Mouse (Mus musculus) heart, embryonic 11.5 days (tissue): ENCODE data around the gene Gm45837. TPM values are rescaled to one million over a fixed set of nuclear protein-coding genes. Genes with fewer than 3 reads are reported as not detected.
"Not testable (repeated sequence)": the region's sequence is repeated elsewhere in the genome, so short reads cannot be mapped to it uniquely, and the experiment has no call there.

Source experiments
- ATAC-seq: fragments of 200-750 bp; cut with Nextera tagmentation; replicated peaks from 2 replicates; pipeline ENCODE4 v1.8.0; 2017; ENCODE audit warnings: moderate library complexity; ENCODE audit not compliant: insufficient number of reproducible peaks, low FRiP score, low TSS enrichment
- H3K27ac ChIP-seq: fragments of 300-500 bp; sonication (generic); 2 replicates; pipeline ENCODE4 v1.5.1; 2014; ENCODE audit warnings: mild to moderate bottlenecking, low read depth, low read length
- H3K27me3 ChIP-seq: fragments of 300-500 bp; sonication (generic); 2 replicates; pipeline ENCODE4 v1.6.1; 2014; ENCODE audit warnings: mild to moderate bottlenecking, low read length, mixed read lengths; ENCODE audit not compliant: control insufficient read depth, insufficient read depth
- H3K36me3 ChIP-seq: fragments of 300-500 bp; sonication (generic); 2 replicates; pipeline ENCODE4 v1.6.1; 2014; ENCODE audit warnings: mild to moderate bottlenecking, low read length, moderate library complexity, mixed read lengths; ENCODE audit not compliant: control insufficient read depth, insufficient read depth
- H3K4me1 ChIP-seq: fragments of 300-500 bp; sonication (generic); 2 replicates; pipeline ENCODE4 v1.6.1; 2014; ENCODE audit warnings: low read length; ENCODE audit not compliant: control insufficient read depth, insufficient read depth
- H3K4me2 ChIP-seq: fragments of 300-500 bp; sonication (generic); 2 replicates; pipeline ENCODE4 v1.6.1; 2014; ENCODE audit warnings: mild to moderate bottlenecking, moderate library complexity
- H3K4me3 ChIP-seq: fragments of 300-500 bp; sonication (generic); 2 replicates; pipeline ENCODE4 v1.5.1; 2014; ENCODE audit warnings: low read depth, low read length
- H3K9ac ChIP-seq: fragments of 300-500 bp; sonication (generic); 2 replicates; pipeline ENCODE4 v1.6.1; 2014; ENCODE audit warnings: mild to moderate bottlenecking, low read depth, low read length, moderate library complexity
- H3K9me3 ChIP-seq: fragments of 300-500 bp; sonication (generic); replicated peaks from 2 replicates; pipeline ENCODE4 v1.6.1; 2016; ENCODE audit warnings: low read length; ENCODE audit not compliant: control insufficient read depth
- WGBS: fragments of 180-500 bp; shearing (Covaris S2); extraction: QIAGEN DNeasy Blood & Tissue Kit; methylation state at CpG from one replicate; pipeline ENCODE4 v1.1.7; 2014; ENCODE audit not compliant: insufficient replicate concordance; 5-methylcytosine and 5-hydroxymethylcytosine counted together
- microRNA counts: library from miRNA; unstranded; fragments of <30 nt; microRNA quantifications from one replicate; lab custom pipeline; 2015
- microRNA-seq: library from miRNA; unstranded; fragments of <30 nt; microRNA quantifications from one replicate; pipeline ENCODE4, GENCODE M21; 2016; ENCODE audit warnings: borderline number of aligned reads
- polyA plus RNA-seq: library from polyadenylated mRNA; unstranded; fragments of >200 nt; fragmentation: Nextera tagmentation; extraction: Ambion mirVana; gene quantifications from 2 replicates; pipeline ENCODE4 v1.2.1, GENCODE M21; 2014

The Gm45837 gene
- polyA plus RNA-seq, 1 experiment from 2014 or later = not detected

DNA sequence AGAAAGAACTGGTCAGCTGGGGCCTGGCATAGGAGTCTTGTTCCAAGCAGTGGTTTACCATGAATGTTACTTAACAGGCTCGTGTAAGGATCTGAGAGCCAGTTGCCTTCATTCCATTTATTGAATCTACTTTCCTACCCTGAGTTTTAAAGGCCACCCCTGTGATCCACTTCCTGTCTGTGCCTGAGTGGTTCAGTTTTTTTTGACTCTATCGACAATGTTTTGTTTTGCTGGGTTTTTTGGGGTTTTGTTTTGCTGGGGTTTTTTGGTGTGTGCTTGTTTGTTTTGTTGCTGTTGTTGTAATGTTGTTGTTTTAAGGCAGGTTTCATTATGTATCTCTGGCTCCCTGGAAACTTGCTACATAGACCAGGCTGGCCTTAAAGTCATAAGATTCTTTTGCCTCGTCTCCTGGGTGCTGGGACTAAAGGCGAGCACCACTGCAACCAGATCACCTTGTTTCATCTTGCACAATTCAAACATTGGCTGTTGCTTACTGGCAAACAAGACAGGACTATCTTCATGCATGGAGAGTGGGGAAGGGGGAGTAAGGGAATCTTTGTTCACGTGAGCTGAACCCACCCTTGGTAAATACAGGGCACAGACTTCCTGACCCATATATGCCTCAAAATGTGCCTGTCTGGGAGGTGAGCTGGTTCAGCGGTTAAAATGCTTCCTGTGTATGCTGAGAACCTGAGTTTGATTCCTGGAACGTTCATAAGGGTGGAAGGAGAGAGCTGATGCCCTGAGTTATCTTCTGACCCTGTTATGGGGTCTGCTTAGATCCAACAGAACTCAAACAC, 140.2 kb downstream of the Gm45837 start:
- no peak overlapping the region for H3K27ac ChIP-seq
- H3K9ac ChIP-seq = no peak overlapping the region
- no peaks in the 10 kb centered on the region for H3K27me3 ChIP-seq
- H3K36me3 ChIP-seq = no peaks in the 10 kb centered on the region
- WGBS = 55% methylated on average over 7 of the region's 7 CpGs
- no peak overlapping the region for H3K4me2 ChIP-seq
- H3K9me3 ChIP-seq = no peaks in the 10 kb centered on the region
- ATAC-seq = no peak
- H3K4me1 ChIP-seq = 0 out of 2 replicates have a peak, but pooled peaks cover 2% of the 10 kb centered on the region
- H3K4me3 ChIP-seq = no peak overlapping the region

DNA sequence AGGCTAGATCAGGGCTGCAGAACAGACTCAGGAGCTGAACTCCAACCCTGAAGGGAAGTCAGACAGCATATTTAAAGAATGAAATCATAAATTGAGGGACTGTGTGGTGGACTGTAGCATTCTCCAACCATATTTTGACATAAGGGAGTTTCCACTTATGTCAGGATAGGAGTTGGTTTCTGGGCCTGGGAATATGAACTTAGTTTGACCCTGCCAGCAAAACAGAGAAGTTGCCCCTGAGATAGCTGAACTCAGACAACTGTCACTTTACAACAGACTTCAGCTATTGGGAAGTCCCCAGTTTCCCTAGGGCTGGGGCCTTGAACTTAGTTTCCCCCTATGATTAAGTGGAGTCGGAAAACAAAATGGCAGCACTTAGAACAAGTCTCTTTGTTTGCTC, 140.8 kb downstream of the Gm45837 start:
- 85% methylated on average over 1 of the region's 1 CpGs for WGBS

DNA sequence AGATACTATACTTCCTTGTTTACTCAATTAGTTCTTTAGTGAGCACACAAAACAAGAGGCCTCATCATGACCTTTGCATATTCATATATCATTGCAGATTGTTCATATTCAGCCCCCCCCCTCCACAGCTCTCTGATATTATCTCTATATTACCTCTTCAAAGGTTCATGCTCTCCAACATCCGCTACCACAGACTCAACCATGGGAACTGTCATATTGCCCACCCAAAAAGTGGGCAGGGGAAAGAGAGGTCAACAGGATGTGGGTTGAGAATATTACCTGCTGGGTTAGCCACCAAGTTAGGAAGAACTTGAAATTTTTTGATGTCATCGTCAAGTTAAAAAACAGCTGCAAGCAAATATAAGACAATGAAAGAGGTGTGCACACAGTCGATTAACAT, 144.8 kb downstream of the Gm45837 start:
- H3K27me3 ChIP-seq, H3K4me2 ChIP-seq, ATAC-seq, H3K27ac ChIP-seq, H3K4me1 ChIP-seq, H3K4me3 ChIP-seq, H3K36me3 ChIP-seq, H3K9me3 ChIP-seq, H3K9ac ChIP-seq: not testable (repeated sequence)
- WGBS = 77% methylated on average over 3 of the region's 3 CpGs

More for the DNA sequence above, 140.8 kb downstream of the Gm45837 start:
- Histone ChIP-seq H3K4me1 (0 out of 2 replicates have a peak, but pooled peaks cover 2% of the 10 kb centered on the region), H3K27me3 (no peaks in the 10 kb centered on the region), H3K4me2 (no peak overlapping the region), H3K27ac (no peak overlapping the region), H3K9me3 (no peaks in the 10 kb centered on the region), H3K4me3 (no peak overlapping the region), H3K9ac (no peak overlapping the region), H3K36me3 (no peaks in the 10 kb centered on the region)
- no peak for ATAC-seq

DNA sequence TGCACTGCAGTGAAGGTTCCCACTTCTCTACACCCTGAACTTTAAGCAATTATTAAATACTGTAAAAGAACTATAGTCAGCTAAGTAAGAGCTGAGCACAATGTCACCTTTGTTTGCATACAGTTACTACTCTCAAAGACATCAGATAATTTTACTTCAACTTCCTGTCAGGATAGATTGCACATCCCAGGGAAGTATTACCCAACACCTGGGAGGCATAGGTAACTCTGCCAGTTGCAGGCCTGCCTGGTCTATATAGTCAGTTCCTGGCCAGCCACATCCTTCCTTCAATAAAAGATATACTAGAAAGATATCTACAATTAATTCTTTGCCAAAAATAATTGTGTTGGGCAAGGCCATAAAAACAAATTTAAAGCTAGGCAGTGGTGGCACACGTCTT, 146.7 kb downstream of the Gm45837 start:
- Histone ChIP-seq H3K27ac (no peak overlapping the region), H3K9ac (no peak overlapping the region), H3K4me3 (no peak overlapping the region), H3K9me3 (no peaks in the 10 kb centered on the region), H3K4me2 (no peak overlapping the region), H3K27me3 (no peaks in the 10 kb centered on the region), H3K36me3 (no peaks in the 10 kb centered on the region), H3K4me1 (no peaks in the 10 kb centered on the region)
- ATAC-seq = no peak
- 66% methylated on average over 1 of the region's 1 CpGs for WGBS

DNA sequence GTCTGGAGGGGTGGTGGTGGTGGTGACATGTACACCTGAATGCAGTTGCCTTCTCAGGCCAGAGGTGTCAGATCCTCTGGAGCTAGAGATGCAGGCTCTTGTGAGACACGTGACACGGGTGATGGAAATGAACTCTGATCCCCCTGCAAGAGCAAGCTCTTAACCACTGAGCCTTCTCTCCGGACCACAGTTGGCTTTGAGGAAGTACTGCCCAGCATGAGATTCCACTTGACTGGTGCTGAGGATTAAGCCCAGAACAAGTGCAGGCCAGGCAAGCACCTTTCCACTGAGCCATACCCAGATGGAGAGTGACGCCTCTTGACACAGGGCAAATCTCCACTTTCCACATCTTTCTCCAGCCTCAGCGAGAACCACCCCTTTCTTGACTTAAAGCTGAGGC, 148.7 kb downstream of the Gm45837 start:
- H3K4me1 ChIP-seq, H3K9me3 ChIP-seq, H3K4me3 ChIP-seq, H3K36me3 ChIP-seq, H3K9ac ChIP-seq, ATAC-seq, H3K27me3 ChIP-seq, H3K4me2 ChIP-seq, H3K27ac ChIP-seq: not testable (repeated sequence)
- WGBS = 54% methylated on average over 5 of the region's 5 CpGs

MicroRNA genes within 50 kb of the gene (microRNA counts, 519-probe panel; counts per million panel counts)
- microRNA mmu-miR-139-3p (lab: Ali Mortazavi, UCI) (32.2 counts per million), microRNA mmu-miR-139-5p (lab: Ali Mortazavi, UCI) (32.2 counts per million)

Small RNAs within 50 kb of the gene (microRNA-seq; reads per million reads assigned to microRNA genes)
- gene Mir139 = 1,154 reads per million, percentile 85 among the genes with 10 or more reads in this experiment

Other genes starting within 250 kb of the Gm45837 start
- 13.7 and 18.9 TPM in 2 replicates for gene Atg16l2, start 108.6 kb upstream of the Gm45837 start, polyA plus RNA-seq
- gene Stard10, start 93.8 kb upstream of the Gm45837 start, polyA plus RNA-seq = 44.4 and 48.9 TPM in 2 replicates
- 15.4 and 16.0 TPM in 2 replicates for gene Arap1, start 62.8 kb upstream of the Gm45837 start, polyA plus RNA-seq
- 5.8 and 5.9 TPM in 2 replicates for gene Pde2a, start 10.8 kb downstream of the Gm45837 start, polyA plus RNA-seq
- gene Art2b, start 174.7 kb downstream of the Gm45837 start, polyA plus RNA-seq = not detected in 2 replicates